Mouse (Mus musculus) bone marrow macrophage, adult 2 months (primary cell): ENCODE data around the gene Cyp4f15.
"Not testable (repeated sequence)": the region's sequence is repeated elsewhere in the genome, so short reads cannot be mapped to it uniquely, and the experiment has no call there.

ENCODE experiments used
- CTCF ChIP-seq: IDR thresholded peaks from 2 replicates; pipeline ENCODE4 v1.5.1; 2012; ENCODE audit warnings: low read depth, mild to moderate bottlenecking, low read length, moderate library complexity
- POLR2A ChIP-seq: IDR thresholded peaks from 2 replicates; pipeline ENCODE4 v1.6.1; 2012; ENCODE audit warnings: mild to moderate bottlenecking, low read depth, low read length, borderline replicate concordance

DNA sequence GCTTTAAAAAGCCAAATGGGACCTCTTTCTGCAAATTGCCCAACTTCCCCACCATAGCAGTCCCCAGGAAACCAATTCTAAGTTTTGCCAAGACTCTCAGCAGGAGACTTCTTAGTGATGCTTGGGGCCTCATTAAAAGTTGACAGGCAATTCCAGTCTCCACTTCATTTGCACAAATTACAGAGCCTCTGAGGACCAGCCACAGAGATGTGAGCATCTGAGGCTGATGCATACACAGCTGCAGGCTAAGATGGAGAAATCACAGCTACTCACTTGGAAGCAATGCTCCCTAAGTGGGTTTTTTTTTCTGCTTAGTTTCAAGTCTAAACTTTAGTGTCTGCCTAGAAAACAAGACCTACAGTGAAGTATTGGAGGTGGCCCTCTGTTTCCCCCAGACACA, 25.1 kb downstream of the Cyp4f15 start:
- TF ChIP-seq POLR2A, CTCF: not testable (repeated sequence)
